Mouse (Mus musculus) yolk sac, embryonic 10.5 days (tissue): ENCODE measurements around the gene Nrm.

Experiments used
- DNase-seq: peaks from one replicate; pipeline ENCODE4 v3.0.0-alpha.2; 2017; ENCODE audit warnings: low spot score

The Nrm gene

GRCm38 (mm10) chr17:35866911-35867890 is 6.1 kb downstream of the Nrm start:
- peak; percentile 34 for DNase-seq

DNA sequence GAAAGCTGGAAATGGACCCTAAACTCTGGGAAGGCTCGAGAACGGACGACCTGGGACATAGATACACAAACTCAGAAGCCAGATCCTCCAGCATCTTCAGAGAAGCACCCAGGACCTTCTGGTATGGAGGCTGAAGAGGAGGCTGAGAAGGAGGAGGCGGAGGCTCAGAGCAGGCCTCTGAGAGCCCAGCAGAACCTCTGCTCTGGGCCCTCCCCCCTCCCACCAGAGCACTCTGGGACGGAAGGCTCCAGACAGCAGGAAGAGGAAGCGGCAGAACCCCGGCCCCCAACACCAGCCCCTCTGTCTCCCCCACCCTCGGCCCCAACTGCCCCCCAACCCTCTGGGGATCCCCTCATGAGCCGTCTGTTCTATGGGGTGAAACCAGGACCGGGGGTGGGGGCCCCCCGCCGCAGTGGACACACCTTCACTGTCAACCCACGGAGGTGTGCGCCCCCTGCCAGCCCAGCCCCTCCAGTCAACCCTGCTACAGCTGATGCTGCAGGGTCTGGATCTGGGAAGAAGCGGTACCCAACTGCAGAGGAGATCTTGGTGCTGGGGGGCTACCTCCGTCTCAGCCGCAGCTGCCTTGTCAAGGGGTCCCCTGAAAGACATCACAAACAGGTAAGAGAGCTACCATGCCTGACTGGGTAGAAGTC is 7.2 kb downstream of the Nrm start:
- DNase-seq, result no peak

DNA sequence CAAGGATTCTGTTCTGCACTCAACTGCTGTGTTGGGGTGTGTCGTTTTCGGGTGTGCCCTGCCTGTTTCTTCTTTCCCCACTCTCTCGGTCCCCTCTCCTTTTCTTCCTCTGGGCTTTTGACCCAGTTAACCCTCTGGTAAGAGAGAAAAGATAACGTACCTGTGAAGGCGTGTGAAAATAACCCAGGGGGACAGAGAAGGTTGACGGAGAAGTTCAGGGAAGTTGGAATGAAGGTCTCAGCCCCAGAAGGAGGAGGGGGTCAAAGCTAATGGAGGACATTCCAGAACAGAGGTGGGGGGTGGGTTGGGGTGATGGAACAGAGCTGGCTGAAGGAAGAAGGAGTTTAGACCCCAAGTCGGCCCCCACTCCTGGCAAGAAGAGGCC is 7.8 kb downstream of the Nrm start:
- no peak for DNase-seq

- DNase-seq, result peak; percentile 93
These were observed 8.4 kb downstream of the Nrm start for GRCm38 (mm10) chr17:35869346-35870067.

- peak; percentile 36 for DNase-seq
These were observed 9.2 kb downstream of the Nrm start for GRCm38 (mm10) chr17:35870151-35870883.

DNA sequence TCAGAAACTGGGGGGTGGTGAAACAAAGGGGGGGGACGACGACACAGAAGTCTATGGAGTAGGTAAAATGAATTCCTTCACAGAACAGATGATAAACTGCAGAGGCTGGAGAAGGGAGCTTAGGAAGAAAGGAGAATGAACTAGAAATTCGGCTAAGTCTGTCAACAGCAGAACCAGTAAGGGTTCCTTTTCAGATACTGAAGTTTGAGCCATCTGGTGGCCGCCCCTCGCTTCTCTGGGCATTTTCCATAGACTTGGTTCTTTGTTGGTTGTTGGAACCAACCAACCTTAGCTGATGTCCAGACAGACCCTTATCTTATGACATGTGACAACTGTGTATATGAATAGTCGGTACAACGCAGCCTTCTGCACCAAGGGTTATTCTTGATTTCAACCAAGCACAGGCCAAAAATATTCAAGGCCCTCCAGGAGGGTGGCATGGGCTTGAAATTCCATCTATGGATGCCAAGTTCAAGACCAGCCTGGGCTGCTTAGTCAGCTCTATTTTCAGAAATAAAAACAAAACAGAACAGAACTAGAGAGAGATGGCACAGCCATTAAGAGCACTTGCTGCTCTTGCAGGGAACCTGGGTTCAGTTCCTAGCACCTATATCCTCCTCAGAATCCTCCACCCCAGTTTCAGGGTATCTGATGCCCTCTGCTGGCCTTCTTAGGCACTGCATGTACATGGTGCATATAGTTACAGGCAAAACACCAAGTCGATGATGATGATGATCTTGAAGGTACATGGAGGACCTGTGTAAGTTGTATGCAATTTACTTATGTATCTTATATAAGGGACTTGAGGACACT is 10.0 kb downstream of the Nrm start:
- no peak for DNase-seq

- peak; percentile 77 for DNase-seq
These were observed 12.8 kb downstream of the Nrm start for GRCm38 (mm10) chr17:35873774-35874519.

- DNase-seq, result no peak
These were observed 13.6 kb downstream of the Nrm start for GRCm38 (mm10) chr17:35874721-35875120.

- peak; percentile 95 for DNase-seq
These were observed 18.3 kb downstream of the Nrm start, which contains the start of gene Dhx16 for GRCm38 (mm10) chr17:35879245-35880057. Gene Dhx16, plus strand, starts transcription at chr17:35879819.

- no peak for DNase-seq
These were observed 21.8 kb downstream of the Nrm start for GRCm38 (mm10) chr17:35882924-35883323.

DNA sequence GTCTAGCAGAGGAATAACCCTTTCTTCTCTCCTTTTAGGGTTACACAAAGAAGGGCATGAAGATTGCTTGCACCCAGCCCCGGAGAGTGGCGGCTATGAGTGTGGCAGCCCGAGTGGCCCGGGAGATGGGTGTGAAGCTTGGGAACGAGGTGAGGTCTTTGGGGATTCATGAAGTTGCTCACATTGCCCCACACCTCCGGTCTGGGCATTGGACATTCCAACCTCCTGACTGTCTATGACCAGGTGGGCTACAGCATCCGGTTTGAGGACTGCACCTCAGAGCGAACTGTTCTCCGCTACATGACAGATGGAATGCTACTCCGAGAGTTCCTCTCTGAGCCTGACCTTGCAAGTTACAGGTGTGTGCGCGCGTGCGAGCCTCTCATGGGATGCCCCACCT is 22.7 kb downstream of the Nrm start:
- DNase-seq, result no peak

- no peak for DNase-seq
These were observed 26.6 kb downstream of the Nrm start for GRCm38 (mm10) chr17:35887725-35888124.

- DNase-seq, result peak; percentile 94
These were observed 35.9 kb downstream of the Nrm start, which contains the start of gene 2310061I04Rik for GRCm38 (mm10) chr17:35896781-35897643. Gene 2310061I04Rik, minus strand, starts transcription at chr17:35897431.

GRCm38 (mm10) chr17:35897644-35898573 is 36.8 kb downstream of the Nrm start:
- no peak for DNase-seq

GRCm38 (mm10) chr17:35900636-35901035 is 39.5 kb downstream of the Nrm start:
- no peak for DNase-seq

DNA sequence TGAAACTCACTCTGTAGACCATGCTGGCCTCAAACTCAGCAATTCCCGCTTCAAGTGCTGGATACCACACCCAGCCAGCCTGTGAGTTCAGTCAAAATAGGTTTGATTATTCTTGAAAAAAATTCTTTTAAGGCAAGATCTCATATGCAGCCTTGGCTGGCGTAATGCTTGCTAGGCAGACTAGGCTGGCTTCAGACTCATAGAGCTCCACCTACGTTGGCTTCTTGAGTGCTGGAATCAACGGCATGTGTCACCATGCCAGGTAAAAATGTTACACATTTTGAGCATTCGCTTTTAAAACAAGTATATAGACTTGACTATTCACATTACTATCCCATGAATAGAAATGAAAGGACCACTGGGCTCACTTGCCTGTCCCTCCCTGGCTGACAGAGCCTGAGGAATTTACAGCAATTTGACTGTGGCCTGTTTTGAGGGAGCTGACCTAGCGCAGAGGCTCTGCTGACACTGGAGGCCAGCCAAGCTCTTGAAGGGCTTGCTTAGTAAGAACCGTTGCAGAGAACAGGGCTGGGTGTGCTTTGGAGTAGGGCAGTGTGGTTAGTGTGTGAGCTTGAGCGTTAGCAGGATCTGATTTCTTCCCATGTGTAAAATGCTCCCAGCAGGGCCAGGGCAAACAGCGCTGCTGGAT is 42.3 kb downstream of the Nrm start:
- no peak for DNase-seq

DNA sequence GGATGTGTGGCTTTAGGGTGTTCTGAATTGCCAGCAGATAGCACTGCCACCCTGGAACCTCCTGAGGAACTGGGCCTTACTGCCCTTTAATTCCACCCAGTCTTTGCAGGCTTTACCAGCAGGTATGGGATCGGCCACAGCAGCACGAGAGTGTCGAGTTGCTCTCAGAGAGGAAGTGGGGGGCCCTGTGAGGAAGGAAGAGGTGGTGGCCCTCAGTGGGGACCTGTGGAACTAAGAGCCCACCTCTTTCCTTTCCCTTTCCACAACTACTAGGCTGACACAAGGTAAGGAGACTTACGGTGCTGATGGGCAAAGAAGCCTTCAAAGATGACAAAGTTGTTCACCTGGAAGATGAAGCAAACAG is 42.9 kb downstream of the Nrm start:
- DNase-seq, result no peak
